Mouse (Mus musculus): Measurements from ENCODE around the gene Erp29.
A peak's percentile ranks its signal among the peaks of the same experiment; 100 is the strongest.

The Erp29 gene

GRCm38 (mm10) chr5:121449976-121450375 is 2.3 kb downstream of the Erp29 start:
- no peak for DNase-seq (ENCODE audit: low spot score)

- no peak for DNase-seq (ENCODE audit: low spot score)
Measured at GRCm38 (mm10) chr5:121448450-121448849, 3.9 kb downstream of the Erp29 start.

DNA sequence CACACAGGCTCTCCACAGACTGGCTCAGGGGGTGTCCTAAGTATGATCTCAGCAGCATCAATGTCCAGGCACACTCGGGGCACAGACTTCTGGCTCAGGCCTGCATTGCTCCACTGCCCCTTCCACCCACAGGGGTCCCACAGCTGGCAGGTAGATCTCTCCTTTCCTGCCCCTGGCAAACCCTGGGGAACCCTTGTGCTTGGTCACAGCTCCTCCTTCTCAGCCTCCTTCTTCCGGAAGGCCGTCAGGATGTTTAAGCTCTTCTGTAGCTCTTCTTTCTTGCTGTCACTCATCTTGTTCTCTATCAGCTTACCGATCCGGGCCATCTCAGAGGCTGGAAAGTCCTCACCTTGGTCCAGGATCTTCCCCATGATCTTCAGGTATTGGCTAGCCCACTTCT is 7.4 kb downstream of the Erp29 start:
- no peak for DNase-seq (ENCODE audit: low spot score)

DNA sequence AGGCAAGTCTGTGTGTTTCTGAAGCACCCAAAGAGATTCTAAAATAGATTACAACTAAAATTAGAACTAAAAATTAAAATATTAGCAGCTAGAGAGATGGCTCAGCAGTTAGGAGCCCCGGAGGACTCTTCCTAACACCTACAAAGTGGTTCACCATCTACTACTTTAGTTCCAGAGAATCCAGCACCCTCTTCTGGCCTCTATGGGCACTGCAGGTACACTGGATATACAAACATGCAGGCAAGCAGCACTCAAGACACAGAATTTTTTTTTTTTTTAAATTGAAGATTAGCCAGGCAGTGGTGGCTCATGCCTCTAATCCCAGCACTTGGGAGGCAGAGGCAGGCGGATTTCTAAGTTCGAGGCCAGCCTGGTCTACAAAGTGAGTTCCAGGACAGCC is 8.8 kb downstream of the Erp29 start:
- no peak for DNase-seq (ENCODE audit: low spot score)

- no peak for DNase-seq (ENCODE audit: low spot score)
Measured at GRCm38 (mm10) chr5:121438756-121439155, 13.6 kb downstream of the Erp29 start.

DNA sequence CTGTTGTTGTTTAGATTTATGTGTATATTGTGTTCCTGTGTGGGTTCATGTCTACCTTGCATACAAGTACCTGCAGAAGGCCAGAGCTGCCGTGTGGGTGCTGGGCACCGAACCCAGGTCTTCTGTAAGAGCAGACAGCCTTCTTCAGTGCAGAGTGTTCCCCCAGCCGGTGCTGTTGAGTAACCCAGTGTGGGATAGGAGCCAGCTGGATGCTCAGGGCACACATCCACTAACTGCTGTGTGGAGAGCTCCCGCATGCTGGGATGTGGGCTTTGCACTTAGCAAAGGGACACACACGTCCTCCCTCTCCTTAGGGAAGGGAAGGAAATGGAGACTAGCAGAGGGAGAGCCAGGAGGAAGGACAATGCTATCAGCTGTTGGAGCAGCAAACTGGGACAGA is 14.2 kb downstream of the Erp29 start:
- DNase-seq (ENCODE audit: low spot score), result no peak

GRCm38 (mm10) chr5:121428954-121429353 is 23.4 kb downstream of the Erp29 start:
- DNase-seq (ENCODE audit: low spot score), result no peak

GRCm38 (mm10) chr5:121423297-121423696 is 29.0 kb downstream of the Erp29 start:
- DNase-seq (ENCODE audit: low spot score), result no peak

- DNase-seq (ENCODE audit: low spot score), result no peak
Measured at GRCm38 (mm10) chr5:121422787-121423186, 29.5 kb downstream of the Erp29 start.

DNA sequence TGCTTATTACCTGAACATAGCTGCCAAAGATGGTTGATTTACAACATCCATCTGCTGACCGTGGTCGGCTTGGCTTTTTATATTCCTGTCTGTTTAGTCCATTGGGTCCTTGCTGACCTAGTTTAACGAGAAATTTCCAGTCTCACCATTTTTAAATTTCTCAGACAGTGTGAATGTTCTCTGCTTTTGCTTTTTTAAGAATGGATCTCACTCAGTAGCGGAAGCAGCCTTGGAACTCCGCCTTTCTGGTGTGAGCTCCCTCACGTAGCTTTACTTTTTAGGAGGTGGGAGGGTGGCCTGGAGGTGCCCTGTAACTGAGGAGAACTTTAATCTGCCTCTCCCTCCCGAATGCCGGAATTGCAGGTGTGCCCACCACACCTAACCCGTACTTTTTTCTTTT is 31.6 kb downstream of the Erp29 start:
- DNase-seq (ENCODE audit: low spot score), result no peak

GRCm38 (mm10) chr5:121410975-121411374 is 41.3 kb downstream of the Erp29 start:
- no peak for DNase-seq (ENCODE audit: low spot score)

DNA sequence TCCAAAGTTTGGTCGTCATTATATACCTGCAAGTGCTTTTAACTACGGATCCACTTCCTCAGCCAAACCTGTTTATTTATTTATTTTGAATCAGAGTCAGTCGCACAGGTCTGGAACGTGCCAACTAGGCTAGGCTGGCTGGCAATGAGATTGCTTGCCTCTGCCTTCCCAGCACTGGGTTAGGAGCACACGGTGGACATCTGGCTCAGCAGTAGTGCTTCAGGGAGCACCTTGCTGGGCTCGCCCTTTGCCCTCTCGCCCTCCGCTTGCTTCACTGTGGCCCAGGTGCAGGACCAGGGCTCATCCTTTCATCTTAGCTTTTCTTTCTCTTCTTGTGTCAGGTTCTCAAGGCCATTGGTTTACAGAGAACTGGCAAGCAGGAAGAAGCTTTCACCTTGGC is 44.5 kb downstream of the Erp29 start:
- DNase-seq (ENCODE audit: low spot score), result no peak

DNA sequence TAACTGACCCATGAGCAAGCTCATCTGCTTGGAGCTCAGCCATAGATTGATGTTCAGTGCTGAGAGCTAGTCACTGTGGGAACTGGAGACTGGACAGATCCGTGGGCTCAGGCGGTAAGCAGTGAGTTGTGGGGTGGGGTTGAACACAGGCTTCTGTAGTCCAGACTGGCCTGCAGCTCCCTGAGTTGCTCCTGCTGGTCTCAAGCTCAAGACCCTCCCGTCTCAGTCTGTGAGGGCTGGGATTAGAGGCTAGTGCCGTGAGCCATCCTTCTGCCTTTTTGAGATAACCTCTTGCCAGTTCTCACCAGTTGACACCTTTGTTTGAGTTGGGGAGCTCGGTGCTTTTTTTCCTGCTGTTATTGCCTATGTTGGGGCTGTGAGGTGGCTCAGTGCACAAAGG is 51.5 kb downstream of the Erp29 start:
- DNase-seq (ENCODE audit: low spot score), result no peak

GRCm38 (mm10) chr5:121400064-121400463 is 52.2 kb downstream of the Erp29 start:
- DNase-seq (ENCODE audit: low spot score), result no peak

DNA sequence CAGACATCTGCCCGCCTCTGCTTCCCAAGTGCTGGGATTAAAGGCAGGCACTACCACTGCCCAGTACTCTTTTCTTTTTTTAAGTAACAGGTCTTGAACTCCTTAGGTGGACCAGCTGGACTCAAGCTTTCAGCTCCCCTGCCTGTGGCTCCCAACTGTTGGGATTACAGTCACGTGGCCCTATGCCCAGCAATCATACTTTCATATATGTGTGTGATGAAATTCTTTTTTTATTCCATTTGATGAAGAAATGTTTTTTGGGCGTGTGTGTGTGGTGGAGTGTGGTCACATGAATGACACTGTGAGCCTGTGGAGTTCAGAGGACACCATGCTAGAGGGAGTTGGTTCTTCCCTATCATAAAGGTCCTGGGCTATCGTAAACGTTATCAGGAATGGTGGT is 52.8 kb downstream of the Erp29 start:
- DNase-seq (ENCODE audit: low spot score), result no peak

DNA sequence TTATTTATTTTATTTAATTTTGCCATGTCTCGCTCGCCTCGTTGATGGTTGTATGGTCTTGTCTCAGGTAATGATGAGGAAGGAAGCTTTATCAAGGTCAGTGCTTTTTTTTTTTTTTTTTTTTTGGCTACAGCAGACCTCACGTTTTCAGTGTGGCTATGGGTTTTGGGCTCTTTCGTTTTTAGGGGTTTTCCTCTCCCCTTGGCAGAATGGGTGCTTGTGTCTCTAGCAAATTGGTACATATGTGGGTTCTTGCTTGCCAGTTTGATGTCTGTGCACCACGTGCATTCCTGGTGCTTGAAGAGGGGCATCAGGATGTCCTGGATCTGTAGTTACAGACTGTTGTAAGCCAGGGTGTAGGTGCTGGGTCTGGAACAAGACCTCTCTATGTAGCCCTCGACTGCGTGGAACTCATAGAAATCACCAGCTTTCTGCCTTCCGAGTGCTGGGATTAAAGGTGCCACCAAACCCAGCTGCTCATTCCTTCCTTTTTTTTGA is 53.3 kb downstream of the Erp29 start:
- DNase-seq (ENCODE audit: low spot score), result no peak

GRCm38 (mm10) chr5:121398146-121398964 is 54.0 kb downstream of the Erp29 start:
- no peak for DNase-seq (ENCODE audit: low spot score)

GRCm38 (mm10) chr5:121397187-121398145 is 54.8 kb downstream of the Erp29 start, which contains the start of gene Naa25:
Gene Naa25 (plus strand): TSS chr5:121397936.
- peak; percentile 85 for DNase-seq (ENCODE audit: low spot score)

GRCm38 (mm10) chr5:121395621-121396020 is 56.7 kb downstream of the Erp29 start:
- DNase-seq (ENCODE audit: low spot score), result no peak

DNA sequence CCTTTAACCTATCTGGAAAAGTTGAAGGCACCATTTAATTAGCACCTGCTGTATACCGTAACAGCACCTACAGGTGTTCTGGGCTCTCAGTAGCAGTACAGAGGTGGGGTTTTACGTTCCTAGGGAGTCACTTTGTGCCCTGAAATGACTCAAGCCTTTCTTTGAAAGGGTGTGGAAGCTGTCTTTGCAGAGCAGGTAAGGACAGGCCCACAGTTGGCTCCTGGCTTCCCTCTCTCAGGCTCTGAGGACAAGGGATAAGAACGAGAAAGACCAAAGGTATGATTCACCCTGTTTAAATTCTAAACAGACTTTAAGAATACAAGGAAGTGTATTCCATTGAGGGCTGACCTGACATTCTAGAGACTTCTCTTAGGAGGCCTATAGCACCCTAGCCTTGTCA is 58.9 kb downstream of the Erp29 start:
- no peak for DNase-seq (ENCODE audit: low spot score)

GRCm38 (mm10) chr5:121392667-121393380 is 59.5 kb downstream of the Erp29 start:
- DNase-seq (ENCODE audit: low spot score), result no peak

DNA sequence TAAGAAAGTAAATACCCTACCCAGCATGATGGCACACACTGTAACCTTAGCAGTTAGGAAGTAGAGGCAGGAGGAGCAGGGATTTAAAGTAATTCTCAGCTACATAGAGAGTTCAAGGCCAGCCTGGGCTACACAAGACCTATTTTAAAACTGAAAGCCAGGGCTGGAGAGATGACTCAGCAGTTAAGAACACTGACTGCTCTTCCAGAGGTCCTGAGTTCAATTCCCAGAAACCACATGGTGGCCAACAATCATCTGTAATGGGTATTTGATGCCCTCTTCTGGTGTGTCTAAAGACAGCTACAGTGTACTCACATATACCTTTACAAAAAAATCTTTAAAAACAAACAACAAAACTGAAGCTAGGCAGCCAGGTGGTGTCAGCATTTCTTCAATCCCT is 62.6 kb downstream of the Erp29 start:
- no peak for DNase-seq (ENCODE audit: low spot score)
